Mouse (Mus musculus) liver, postnatal 0 days (tissue): ENCODE data around the gene Sem1.

Experiments
- CTCF ChIP-seq: sonication (generic); IDR thresholded peaks from 2 replicates; pipeline ENCODE4 v1.5.1; 2016; ENCODE audit warnings: antibody characterized with exemption, low read depth
- EP300 ChIP-seq: IDR thresholded peaks from 2 replicates; pipeline ENCODE4 v1.6.1; 2016; ENCODE audit warnings: antibody characterized with exemption, low read depth, mild to moderate bottlenecking

- no peak for TF ChIP-seq CTCF
- TF ChIP-seq EP300 = no peak; the same call in 1 of the 2 replicates
Observed at GRCm38 (mm10) chr6:6577741-6578284, 650 bp downstream of the Sem1 start.
